Mouse (Mus musculus) E14TG2a.4 (cell line): ENCODE results near the gene Fam129b.

Experiments used
- H3K27me3 ChIP-seq: 2 replicates; pipeline ENCODE4 v1.6.1; 2014; ENCODE audit warnings: low read length, control low read depth; ENCODE audit not compliant: insufficient read depth
- H3K36me3 ChIP-seq: 2 replicates; pipeline ENCODE4 v1.6.1; 2014; ENCODE audit warnings: low read length, control low read depth; ENCODE audit not compliant: insufficient read depth
- H3K4me1 ChIP-seq: replicated peaks from 2 replicates; pipeline ENCODE4 v1.6.1; 2014; ENCODE audit warnings: low read depth, low read length, control low read depth
- H3K4me3 ChIP-seq: replicated peaks from 2 replicates; pipeline ENCODE4 v1.5.1; 2014; ENCODE audit warnings: mild to moderate bottlenecking, low read length
- H3K9me3 ChIP-seq: 2 replicates; pipeline ENCODE4 v1.6.1; 2014; ENCODE audit warnings: low read length, control low read depth
- CTCF ChIP-seq: conservative IDR thresholded peaks from 2 replicates; pipeline ENCODE4 v1.5.1; 2014; ENCODE audit warnings: low read length
- NANOG ChIP-seq: IDR thresholded peaks from 2 replicates; pipeline ENCODE4 v1.6.1; 2014; ENCODE audit warnings: borderline replicate concordance, low read length, mixed read lengths
- POU5F1 ChIP-seq: IDR thresholded peaks from 2 replicates; pipeline ENCODE4 v1.6.1; 2014; ENCODE audit warnings: low read length, borderline replicate concordance

Fam129b gene

DNA sequence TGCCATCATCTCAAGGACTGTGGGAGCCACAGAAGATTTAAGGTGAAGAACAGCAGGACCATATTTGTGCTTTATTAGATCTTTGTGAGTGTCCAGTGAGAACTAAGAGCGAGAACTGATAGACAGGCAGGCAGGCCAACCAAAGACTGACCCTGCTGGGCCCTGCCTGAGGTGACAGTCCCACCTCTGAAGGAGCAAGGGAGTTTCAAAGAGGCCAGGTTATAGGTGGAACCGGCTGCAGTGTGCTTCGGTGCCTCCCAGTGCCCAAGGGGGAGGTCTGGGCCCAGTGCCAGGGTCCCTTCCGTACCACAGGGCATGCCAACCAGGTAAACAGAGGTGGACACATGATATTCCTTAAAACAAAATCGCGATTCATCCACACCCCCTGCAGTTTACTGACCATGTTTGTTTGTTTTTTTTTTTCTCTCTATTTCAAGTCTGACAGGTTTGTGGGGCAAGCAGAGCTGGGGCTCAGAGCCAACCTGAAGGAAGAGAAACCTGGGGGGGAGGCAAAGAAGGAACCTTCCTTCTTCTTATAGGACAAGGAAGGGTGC is 6.1 kb upstream of the Fam129b start:
- H3K27me3 ChIP-seq = 0 out of 2 replicates have a peak, but pooled peaks cover 10% of the 10 kb centered on the region
- TF ChIP-seq NANOG (no peak), POU5F1 (no peak), CTCF (no peak)
- H3K4me3 ChIP-seq = peak overlapping the region; percentile 26; the same call in 1 of the 2 replicates
- H3K9me3 ChIP-seq = no peaks in the 10 kb centered on the region
- H3K36me3 ChIP-seq = no peaks in the 10 kb centered on the region
- peaks cover 83% of the 10 kb centered on the region for H3K4me1 ChIP-seq

DNA sequence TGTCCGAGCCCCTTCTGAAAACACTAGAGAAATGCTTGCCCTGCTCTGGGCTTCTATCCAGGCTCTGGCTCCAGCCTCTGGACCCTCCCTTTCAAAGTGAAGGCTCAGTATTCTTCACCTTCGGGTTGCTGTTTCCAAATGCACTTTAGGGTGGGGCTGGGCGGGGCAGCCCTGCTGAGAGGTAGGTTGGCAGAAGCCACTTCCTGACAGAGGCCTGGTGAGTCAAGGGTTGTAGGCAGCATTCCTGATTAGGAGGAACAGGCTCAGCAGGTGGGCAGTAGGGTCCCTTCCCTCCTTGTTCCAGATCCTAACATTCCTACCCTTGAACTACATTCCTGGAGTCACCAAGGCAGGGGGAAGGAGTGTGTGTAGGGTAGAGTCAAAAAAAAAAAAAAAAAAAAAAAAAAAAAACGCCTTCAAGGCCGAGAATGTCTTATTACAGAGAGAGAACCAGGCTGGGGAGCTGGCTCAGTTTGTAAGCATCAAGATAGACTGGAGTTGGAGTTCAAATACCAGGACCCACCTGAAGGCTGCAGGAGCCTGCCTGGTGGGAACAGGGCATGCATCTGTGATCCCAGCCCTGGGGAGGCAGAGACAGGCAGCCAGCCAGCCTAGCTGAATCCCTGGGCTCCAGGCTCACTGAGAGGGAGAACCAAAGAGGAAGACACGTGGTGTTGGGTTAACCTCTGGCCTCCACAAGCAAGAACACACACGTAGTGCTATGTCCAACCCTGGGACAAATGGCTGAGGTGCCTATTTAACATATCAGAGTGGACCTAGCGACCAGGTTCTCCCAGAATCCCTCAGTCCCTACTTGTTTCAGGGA is 5.4 kb upstream of the Fam129b start:
- Histone ChIP-seq H3K4me3 (0 out of 2 replicates have a peak overlapping the region, but pooled peaks have one; percentile 26), H3K27me3 (0 out of 2 replicates have a peak, but pooled peaks cover 10% of the 10 kb centered on the region), H3K36me3 (no peaks in the 10 kb centered on the region), H3K9me3 (no peaks in the 10 kb centered on the region), H3K4me1 (peaks cover 83% of the 10 kb centered on the region)
- TF ChIP-seq CTCF = no peak
- no peak for TF ChIP-seq POU5F1
- TF ChIP-seq NANOG = no peak

- Histone ChIP-seq H3K36me3 (no peaks in the 10 kb centered on the region), H3K9me3 (no peaks in the 10 kb centered on the region), H3K27me3 (0 out of 2 replicates have a peak, but pooled peaks cover 10% of the 10 kb centered on the region), H3K4me1 (peaks cover 90% of the 10 kb centered on the region), H3K4me3 (no peak overlapping the region)
- no peak for TF ChIP-seq NANOG
- TF ChIP-seq CTCF = no peak
- no peak for TF ChIP-seq POU5F1
These were observed 1.8 kb upstream of the Fam129b start for GRCm38 (mm10) chr2:32874070-32874469.

DNA sequence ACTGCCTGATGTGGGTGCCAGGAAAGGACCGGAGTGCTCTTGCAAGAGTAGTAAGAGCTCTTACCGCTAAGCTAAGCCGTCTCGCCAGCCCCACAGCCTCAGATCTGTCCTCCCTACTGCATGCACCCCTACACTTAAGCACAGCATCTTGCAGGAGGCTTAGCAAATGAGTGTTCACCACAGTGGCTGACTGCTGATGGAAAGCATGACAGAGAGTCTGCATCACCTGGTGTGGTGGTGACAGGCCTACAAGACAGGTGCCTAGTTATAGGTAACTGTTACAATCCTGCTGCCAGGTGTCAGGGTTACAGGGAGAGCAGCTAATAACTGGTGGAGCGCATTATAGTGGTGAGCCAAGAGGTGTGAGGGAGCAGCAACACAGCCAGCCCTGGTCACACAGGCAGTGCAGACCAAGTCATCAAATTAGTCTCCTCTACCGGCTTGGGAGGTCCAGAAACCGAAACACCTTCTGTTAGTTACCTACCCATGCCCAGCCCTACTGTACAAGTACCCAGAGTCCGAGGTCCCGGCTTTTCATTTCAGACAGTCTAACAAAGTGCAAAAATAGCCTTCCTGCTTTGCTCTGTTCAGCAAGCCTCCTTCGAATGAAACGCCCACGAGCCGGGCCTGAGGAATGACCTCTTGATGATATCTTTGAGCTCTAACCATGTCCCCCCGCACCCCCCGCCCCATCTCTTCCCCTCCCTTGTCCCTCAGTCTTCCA is 801 bp upstream of the Fam129b start:
- no peaks in the 10 kb centered on the region for H3K9me3 ChIP-seq
- H3K27me3 ChIP-seq = 0 out of 2 replicates have a peak, but pooled peaks cover 10% of the 10 kb centered on the region
- TF ChIP-seq POU5F1 (no peak), CTCF (no peak), NANOG (no peak)
- peaks cover 90% of the 10 kb centered on the region for H3K4me1 ChIP-seq
- H3K4me3 ChIP-seq = peak overlapping the region; percentile 95
- peaks cover 10% of the 10 kb centered on the region for H3K36me3 ChIP-seq

DNA sequence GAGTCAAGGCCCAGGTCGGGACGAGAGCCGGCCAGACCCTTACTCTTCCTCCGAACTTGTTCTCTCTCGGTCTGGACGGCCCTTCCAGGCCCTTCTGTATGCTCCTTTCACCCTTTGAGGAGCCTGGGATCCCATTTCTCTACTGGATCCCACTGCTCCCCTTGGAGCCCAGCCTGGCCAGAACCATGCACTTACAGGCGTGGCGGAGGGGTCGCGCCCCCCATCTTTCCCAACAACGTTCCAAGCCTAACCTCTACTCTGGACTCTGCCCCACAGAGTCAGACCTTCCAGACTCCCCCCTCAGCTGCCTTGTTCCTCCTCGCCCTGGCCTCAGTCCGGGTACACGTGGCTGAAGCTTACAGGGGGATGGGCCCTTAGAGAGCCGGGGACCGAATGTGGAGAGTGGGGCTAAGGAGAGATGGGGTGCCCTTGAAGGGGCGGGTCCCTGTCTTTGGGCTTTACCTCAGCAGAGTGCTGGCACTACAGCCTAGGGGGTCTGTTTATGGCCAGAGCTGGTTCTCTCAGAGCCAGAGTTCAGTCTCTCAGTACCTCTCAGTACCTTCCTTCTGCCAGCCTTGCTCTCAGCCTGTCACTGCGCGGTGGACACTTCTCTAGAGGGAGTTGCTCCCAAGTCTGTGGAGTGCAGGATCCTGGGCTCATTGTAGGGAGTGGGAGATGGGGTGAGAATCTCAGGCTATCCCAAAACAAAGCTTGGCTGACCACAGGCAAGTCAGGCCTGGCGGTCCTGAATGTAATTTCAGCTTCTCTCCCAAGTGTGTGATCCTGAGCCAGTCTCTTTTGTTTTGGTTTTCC is 782 bp downstream of the Fam129b start:
- Histone ChIP-seq H3K4me3 (peak overlapping the region; percentile 95), H3K4me1 (peaks cover 90% of the 10 kb centered on the region), H3K27me3 (0 out of 2 replicates have a peak, but pooled peaks cover 10% of the 10 kb centered on the region), H3K36me3 (peaks cover 25% of the 10 kb centered on the region), H3K9me3 (no peaks in the 10 kb centered on the region)
- TF ChIP-seq POU5F1 = no peak
- no peak for TF ChIP-seq CTCF
- no peak for TF ChIP-seq NANOG

- Histone ChIP-seq H3K36me3 (peaks cover 29% of the 10 kb centered on the region), H3K9me3 (no peaks in the 10 kb centered on the region), H3K4me1 (peaks cover 90% of the 10 kb centered on the region), H3K4me3 (peak overlapping the region; percentile 95), H3K27me3 (0 out of 2 replicates have a peak, but pooled peaks cover 10% of the 10 kb centered on the region)
- TF ChIP-seq NANOG (no peak), CTCF (no peak), POU5F1 (no peak)
These were observed 1.4 kb downstream of the Fam129b start for GRCm38 (mm10) chr2:32877303-32877702.

- H3K9me3 ChIP-seq = no peaks in the 10 kb centered on the region
- H3K4me1 ChIP-seq = peaks cover 90% of the 10 kb centered on the region
- TF ChIP-seq NANOG = no peak
- no peak for TF ChIP-seq CTCF
- TF ChIP-seq POU5F1 = no peak
- 0 out of 2 replicates have a peak, but pooled peaks cover 10% of the 10 kb centered on the region for H3K27me3 ChIP-seq
- H3K36me3 ChIP-seq = peaks cover 29% of the 10 kb centered on the region
- peak overlapping the region; percentile 95 for H3K4me3 ChIP-seq
These were observed 2.0 kb downstream of the Fam129b start for GRCm38 (mm10) chr2:32877761-32878393.
